Mouse (Mus musculus): ENCODE data around the gene Gpr15. TPM values are rescaled to one million over a fixed set of nuclear protein-coding genes. Genes with fewer than 3 reads are reported as not detected.
A peak's percentile ranks its signal among the peaks of the same experiment; 100 is the strongest.

Gpr15 gene
- total RNA-seq (2021) = not detected
- long read RNA-seq, experiment 1 = 0 reads
- long read RNA-seq, experiment 2 = 0 reads

DNA sequence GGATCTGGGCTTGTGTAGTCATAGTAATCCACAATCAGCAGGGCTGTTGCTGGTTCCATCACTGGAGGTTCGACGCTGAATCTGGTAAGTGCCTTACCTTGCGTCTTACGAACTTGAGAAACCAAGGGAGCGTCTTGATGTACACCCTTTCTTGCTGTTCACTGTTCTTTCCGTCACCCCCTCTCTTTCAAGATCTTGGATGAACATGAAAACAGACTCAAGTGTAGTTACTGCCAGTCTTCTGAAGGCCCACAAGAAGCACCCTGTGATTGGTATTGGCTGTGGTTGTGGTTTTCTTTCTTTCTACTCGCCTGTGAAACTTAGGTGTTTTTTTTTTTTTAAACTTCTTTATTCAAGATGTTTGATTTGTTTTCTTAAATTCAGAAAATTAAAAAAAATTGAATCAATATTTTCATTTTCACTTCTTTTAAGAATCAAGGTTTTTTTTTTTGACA is at the start of gene Gpr15:
Gene Gpr15, minus strand, starts transcription at position 405 of the 455 bp plus-strand sequence.
- DNase-seq = no peak

DNA sequence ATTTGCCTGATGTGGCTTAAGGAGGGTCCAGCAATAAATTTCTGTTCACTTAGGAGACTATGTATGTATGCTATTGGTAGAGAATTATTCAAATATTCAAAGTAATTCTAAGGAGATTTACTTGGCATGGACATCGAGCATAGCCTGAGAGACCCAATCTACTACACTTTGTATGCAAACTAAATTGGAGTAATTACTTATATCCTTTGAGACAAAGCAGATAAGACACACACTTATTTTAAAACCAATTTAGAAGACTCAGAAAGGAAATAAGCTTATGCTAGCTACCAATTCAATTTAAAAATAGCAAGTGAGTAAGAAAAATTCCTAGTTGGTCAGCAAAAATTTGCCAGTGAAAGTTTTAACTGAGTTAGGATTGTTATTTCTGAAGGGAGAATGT is 44.2 kb upstream of the Gpr15 start, which contains the start of gene Olfr172:
Gene Olfr172, minus strand, starts transcription at position 101 of the 400 bp plus-strand sequence.
- no peak for DNase-seq

DNA sequence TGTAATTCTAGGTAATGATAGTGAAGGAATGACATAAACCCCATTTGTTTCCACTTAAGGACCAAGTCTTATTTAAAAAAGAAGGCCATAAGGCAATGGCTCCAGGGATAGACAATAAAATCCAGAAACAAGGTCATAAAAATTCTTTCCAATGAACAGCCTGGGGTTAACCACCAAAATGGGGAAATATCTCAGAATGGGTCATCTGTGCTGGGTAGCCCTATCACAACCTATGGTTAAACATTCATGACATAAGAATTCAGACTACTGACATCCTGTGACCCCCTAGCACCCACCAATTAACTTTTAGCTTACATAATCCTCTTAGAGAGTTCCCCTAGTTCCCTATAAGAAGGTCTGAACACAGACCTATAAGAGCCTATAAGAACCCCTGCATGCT is 37.3 kb upstream of the Gpr15 start:
- no peak for DNase-seq

DNA sequence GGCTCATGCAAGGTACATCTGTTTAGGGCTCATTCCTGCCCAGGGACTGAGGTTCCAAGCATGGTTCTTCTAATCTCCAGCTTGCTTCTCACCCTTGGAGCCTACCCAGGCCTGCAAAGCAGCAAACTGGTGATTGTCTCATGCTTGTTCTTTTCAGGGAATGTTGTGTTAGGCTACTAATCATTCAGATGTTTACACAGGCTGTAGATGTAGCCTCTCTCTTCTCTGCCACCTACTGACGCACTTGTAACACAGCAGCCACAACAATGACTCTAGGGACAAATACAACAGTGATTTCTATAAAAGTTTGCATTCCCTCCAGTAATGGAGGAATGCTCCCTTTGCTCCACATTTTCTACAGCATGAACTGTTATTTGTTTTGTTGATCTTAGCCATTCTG is 32.4 kb upstream of the Gpr15 start:
- DNase-seq = peak in 1 of 2 experiments; percentile 9

DNA sequence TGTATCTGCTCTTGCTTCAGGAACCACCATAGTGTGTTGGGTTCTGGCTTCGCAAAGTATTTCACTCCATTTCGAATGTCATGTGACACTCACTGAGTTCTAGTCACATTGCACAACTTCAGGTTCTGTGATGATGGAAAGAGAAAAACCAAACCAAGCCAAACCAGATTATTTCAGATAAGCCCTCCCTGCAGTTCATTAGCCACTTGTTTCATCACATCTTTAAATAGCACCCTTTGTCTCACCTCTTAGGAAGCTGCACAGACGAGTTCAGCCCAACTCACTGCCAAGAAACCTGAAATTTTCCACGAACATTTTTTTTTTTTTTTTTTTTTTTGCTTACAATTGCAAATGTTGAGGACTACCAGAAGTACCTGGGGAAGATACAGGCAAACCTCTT is 27.8 kb upstream of the Gpr15 start:
- DNase-seq = peak; percentile 8 to 23

DNA sequence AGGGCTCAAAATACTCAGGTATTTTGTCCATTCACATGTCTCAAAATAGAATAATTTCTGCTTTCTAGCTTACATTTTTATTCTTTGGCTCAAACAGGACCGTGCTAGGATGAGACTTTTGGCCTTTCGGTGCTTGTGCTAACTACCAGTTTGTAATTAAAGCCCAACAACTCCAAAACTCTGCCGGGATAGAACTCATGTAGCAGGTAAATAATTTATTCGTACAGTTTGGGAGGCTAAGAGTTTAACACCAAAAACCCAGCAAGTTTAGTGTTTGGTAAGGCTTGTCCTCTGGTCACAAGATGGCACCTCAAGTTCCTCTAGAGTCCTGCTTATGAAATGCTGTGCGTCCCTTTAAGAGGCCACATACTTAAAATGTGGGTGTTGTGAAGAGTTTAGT is 21.9 kb upstream of the Gpr15 start:
- no peak for DNase-seq

DNA sequence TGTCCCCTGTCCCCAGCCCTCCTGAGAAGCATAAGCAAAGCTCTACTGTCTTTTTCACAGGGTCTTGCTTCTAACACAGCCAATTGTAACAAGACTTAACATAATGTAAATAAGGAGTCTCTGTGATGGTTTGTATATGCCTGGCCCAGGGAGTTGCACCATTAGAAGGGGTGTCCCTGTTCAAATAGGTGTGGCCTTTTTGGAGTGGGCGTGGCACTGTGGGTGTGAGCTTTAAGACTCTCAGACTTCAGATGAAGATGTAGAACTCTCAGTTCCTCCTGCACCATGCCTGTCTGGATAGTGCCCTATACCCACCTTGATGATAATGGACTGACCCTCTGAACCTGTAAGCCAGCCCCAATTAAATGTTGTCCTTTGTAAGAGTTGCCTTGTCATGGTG is 19.9 kb upstream of the Gpr15 start:
- no peak for DNase-seq

DNA sequence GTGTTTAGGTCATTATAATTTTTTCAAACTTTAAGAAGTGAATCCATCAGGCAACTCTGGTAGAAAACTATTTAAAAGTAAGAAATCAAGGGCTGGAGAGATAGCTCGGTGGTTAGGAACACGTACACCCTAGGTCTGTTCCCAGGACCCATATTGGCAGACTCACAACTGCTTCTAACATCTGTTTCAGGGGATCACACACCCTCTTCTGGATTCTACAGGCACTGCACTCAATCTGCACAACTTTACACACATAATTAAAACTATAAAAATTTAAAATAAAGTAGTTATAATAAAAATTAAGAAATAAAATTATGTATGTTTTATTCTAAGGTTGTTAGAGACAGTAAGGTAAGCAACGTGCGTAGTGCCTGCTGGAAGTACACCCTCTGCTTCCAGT is 19.3 kb upstream of the Gpr15 start:
- DNase-seq = no peak

DNA sequence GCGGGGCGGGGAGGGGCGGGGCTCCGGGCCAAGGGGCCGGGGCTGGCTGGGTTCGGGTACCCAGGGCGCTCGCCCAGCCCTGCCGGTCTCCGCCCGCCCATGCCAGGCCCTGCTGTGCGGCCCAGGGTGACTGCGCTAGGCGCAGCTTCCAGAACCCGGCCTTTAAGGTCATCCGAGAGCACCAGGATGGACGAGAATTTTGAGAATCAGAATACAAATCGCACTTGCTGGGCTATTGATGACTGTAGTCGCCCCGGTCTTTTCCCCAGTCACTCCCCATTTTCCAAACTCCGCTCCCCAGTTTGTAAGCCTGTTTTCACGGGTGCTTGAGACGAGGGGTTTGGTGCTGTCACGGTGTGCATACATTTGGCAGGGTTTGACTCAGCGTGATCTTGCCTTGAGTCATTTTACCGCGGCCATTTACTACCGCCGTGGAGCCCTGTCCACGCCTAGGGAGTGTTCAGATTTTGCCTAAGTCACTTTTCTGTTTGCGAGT is 9.4 kb upstream of the Gpr15 start:
- no peak for DNase-seq

DNA sequence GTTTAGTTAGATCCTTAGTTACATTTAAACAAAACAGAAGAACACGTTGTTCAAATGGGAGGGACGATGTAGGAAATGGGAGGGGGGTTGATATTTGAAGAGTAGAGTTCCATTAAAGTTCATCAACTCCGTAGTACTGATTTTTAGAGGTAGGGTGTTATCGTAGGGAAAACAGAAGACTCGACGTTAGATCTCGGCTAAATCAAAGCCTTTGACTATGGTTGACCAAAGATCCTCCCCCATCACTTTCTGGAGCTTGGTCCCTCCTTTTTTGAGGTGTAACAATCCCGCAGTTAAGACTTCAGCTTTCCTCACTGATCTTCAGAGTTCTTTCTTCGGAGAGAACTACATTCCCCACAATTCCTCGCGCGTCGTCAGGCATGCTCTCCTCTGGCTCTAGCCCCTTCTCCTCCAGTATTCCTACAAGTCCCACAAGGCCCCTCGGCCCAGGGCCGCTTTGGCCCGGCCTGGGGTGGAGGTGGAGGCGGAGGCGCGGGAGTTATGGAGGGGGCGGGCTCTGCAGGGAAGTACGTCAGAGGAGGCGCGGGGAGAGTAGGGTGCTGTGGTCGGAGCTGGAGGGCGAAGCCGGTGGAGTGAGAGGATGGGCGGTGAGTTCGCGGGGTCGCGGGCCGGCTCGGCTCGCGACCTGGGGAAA is 8.7 kb upstream of the Gpr15 start, which contains the start of gene Cldnd1:
Gene Cldnd1, plus strand, starts transcription at position 434 of the 655 bp plus-strand sequence.
- DNase-seq = peak; percentile 94 to 98

DNA sequence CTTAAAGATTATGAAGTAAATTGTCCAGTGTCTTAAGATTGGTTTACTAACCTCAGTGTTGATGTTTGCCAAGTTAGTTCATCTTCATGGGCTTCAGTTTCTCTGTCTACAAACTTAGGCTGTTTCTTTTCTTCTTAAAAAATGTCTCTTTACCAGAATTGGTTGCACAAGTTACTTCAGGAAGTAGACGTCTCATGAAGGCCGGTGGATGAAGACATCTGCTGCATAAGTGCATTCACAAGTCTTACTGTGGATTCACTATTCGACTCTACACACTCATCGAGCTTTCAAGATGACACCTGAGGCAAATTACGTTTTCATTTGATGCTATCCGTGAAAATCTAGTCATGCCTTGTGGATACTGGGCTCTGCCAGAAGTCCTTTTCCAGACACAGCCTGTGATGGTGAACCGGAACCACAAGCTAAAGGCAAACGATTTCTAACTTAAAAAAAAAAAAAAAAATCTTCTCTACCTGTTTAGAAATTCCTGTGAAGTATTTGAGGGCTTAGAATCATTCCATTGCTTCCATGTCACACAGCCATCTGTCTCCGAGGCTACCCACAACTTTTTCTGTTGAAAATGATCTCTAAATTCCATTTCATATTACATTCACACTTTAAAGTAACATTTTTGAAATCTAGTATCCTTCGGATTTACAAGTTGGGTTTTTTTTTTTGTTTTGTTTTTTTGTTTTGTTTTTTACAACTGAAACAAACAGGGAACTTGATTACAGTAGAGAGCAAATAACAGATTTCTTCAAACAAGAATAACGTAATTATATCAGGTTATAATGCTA is 8.0 kb upstream of the Gpr15 start:
- DNase-seq = no peak

DNA sequence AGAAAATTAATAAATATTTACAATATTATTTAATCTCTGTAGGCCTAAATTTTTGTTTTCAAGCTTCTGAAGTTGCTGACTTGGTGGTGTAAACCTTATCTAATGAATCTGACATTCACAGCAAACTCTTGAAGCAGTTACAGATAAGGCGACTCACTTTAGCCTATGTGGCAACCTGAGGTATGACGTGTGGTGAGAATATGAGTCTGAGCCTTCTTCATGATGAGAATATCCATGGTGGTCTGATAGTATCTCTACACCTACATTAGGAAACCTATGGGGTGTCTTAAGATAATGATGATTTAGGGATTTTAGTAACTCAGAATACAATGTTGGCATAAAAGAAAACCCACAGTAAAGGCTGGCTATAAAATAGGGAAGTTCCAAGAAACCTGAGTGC is 3.4 kb upstream of the Gpr15 start:
- DNase-seq = no peak

DNA sequence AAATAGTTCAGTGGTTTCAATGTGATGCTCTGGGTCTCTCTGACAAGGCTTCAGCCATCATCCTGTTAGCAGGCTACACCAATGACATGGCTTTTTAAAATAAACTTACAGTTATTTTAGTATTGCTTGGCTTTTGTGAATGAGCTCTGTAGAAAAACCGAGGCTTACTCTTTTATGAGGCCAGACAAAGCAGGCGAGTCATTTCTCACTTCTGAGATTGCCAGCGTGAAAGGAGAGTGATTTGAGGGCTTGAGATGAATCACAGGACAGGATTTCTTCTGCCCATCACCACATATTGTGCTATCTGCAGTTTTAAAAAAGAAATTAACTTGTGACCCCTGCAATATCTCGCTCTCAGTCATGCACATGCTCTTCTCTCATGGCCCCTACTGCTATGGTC is 3.9 kb downstream of the Gpr15 start:
- DNase-seq = no peak

DNA sequence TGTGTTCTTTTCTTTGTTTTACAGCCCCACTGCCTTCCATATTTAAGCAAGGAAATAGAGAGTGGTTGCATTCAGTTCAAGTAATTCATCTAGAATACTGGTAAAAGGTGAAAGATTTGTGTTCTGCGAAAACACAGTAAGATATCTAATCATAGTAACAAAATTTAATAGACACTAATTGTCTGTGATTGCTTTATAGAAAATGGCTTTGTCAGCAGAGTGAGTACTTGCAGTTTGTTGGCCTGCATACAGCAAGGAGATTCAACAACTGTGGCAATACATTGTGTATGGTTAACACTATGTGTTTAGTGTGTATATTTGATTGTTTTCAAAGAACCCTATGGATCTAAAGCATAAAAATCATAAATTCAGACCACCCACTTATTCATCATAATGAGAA is 5.7 kb downstream of the Gpr15 start:
- no peak for DNase-seq

DNA sequence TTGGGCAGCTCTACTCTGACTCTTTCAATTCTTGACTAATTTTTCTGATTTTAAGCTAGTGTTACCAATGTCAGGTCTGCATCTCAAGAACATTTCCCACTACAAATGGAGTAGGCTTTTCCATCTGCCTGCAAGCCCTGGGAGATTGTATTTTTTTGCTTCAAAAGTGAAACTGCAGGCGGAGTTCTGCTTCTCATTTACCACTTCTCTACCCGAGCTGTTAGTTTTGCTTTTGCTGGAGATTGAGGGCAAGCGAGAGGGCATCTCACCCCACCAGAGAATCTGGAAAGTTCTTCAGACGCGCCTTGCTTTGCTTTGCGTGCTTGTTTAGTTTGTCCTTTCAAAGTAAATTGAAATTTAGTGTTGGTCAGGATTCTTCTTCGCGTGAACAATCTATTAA is 6.6 kb downstream of the Gpr15 start:
- DNase-seq = no peak

DNA sequence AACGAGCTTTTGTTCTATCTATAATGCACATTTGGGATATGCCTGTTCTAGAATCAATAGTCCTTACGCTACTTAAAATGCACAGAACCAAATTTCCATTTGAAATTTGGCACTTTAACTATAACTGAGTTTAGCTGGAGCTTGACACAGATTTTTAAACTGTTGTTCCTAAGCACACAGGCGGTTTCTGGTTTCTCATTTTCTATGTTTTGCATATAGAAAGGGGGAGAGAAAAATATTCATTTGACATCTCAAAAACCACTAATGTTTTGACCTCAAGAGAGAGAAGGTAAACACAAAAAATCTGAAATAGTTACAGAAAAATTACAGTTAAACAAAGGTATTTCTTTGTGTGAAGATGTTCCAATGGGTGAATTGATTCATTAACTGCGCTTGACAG is 9.3 kb downstream of the Gpr15 start:
- DNase-seq = no peak

DNA sequence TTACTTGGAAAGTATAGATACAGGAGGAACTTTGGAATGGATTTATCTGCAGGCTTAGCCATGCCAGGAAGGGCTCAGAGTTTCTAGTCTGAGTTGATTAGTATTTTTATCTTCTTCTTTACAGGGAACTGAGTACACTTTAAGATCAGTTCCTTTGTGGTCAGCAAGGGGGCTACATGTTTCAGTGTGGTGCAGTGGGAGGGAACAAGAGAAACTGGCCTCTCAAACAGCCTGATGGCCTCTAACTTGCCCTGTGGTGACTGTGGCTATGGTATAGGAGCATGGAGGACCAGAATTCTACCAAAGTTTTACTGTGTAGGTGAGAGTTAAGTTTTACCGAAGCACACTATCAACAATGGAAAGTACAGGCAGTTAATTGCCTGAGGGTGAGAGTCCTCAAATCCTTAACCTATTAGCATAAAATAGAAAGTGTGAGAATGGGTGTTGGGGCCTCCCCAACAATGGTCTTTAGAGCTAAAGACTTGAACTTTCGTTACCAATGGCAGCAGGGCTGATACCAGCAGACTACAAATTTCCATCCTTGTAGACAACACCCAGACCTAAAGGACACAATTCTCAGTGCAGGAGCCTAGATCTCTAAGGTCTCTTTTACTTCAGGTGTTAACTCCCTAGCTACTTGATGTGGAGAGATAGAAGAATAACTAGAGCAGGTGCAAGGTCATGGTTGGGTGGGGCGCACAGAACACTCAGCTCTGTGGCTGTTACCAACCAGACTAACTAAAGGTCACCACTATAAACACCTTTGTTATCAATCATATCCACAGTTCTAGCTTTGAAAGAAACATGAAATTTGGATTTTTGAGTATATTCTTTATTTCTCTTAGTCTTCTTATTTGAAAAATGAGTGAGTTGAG is 10.0 kb downstream of the Gpr15 start:
- no peak for DNase-seq

DNA sequence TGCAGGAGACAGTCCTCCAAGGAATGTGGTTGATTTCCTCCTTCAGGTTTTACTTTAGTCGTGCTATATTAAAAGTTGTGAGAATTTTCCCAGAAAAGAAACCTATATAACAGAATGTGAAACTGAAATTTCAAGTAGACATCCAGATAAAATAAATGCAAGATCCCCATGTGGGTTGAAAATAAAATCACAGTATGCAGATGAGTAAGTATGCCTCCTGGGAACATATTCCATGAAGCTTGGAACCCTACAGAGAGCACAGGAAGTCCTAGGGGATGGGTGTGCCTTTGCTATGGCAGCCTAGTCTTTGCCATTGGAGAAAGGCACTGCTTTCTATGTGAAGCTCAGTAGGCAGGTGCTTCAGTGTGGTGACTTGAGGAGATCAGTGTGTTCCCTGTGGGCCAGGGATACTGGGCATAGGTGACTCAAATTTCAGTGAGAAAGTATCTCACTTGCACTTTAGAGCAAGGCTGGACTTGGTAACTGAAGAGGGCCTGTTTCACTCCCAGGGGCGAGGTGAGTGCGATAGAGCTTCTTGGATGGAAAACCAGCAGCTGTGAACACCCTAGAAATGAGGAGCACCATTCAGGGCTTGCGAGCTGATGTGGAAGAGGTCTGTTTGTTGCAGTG is 11.5 kb downstream of the Gpr15 start:
- no peak for DNase-seq

DNA sequence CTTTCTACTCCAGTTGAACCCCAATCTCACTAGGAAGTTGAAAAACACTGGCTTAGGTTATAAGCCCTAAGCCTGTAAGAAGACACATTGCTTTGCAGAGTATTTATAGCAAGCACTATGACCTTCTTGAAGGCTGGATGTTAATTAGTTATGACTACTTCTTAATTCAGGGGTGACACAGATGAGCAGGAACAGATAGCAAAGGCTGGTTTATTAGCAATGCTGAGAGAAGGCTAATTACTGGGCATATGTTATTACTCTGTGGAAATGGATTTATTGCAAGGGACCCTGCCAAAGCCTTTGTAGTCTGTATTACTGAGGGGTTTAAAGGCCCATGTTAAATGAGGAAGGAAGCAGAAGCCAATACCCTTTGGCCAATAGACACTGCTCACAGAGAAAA is 13.9 kb downstream of the Gpr15 start:
- no peak for DNase-seq

DNA sequence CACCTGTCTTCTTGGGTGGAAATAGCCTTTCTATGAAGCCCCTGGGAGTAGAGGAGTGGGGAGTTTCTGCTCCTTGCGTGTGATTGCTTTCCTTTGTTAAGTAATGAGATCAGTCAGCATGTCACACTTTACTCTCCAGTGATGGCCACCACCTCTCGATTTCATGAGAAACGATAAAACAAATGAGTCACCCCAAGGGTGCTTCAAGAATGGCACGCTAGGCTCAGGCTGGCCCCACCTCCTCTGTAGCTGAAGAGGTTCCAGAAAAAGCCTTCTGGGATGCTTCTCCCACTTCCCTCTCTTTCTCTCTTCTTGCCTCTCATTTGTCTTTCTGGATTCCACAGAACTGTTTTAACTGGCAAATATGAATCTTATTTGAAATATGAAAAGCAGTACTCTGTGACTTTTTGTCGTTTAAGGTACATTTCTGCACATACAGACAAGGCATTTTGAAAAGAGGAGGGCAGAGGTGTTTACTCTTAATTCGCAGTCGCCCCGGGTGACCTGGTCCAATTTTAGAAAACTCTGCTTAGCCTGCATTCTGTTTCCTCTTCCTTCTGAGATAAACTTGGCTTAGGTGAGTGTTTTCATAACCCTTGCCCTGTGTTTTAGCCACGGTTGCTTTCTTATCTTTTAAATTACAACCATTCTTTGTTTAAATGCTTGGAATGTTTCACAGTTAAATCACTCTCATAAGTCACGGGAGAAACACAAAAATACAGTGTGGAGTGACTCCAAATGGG is 15.3 kb downstream of the Gpr15 start:
- DNase-seq = peak; percentile 41 to 52

DNA sequence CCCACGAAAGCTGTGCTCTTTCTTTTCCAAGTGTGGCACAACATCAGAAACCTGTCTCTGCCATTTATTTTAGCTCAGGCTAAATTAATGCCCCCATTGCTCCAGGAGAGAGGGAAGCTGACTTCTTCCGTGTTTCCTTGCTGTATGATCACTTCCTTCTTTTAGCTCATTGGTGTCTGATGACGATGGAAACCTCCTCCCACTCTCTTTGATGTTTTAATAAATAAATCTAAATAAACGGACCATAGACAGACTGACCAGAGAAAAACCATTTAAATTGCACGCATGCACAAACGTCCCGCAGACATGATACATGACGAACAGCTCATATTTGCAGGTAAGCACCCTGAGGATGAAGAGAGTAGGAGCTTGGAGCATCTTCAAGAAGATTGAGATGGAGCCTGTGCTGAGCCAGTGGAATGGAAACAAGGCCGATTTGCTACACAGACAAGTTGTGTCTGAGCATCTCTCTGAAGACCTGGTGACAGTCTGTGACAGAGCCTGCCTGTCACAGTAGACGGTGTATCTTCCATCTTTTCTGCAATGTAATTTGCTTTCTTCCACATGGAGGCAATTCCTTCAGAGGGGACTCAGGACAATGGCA is 16.4 kb downstream of the Gpr15 start:
- DNase-seq = no peak
